Mouse (Mus musculus): ENCODE results near the gene Cyb5d1. TPM values are rescaled to one million over a fixed set of nuclear protein-coding genes. Genes with fewer than 3 reads are reported as not detected.

The Cyb5d1 gene
- polyA plus RNA-seq, 1 experiment: 26.6 TPM

DNA sequence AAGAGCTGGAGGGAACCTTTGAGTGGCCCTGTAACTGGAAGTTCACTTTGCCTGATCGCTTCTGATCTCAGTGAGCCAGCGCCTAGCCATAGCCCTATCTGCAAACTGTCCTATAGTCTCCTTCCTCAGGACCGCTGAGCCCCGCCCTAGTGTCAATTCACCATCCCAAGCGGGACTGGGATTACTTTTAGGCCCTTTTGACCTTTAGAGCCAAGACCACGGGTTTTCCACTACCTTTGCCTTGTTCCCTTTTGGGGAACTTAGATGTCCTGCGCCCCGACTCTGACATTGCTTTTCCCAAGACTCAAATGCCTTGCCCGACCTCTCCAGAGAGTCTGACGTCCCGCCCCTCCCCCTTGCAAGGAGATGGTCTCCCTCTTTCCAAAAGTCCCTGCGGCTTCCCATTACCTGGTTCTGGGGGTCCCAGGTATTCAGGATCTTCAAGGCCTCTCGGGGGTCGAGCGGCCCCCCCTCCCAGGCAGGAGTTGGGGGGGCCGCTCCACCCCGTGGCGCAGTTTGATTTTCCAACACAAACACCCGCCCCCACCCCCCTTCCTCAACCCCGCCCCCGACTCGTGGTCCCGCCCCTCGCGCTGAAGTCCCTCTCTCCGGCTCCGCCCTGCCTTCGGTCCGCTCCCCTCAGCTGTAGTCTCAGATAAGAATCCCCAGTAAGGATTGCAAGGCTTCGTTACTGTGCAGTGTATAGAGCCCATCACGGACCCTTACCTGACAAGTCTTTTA is 24.6 kb upstream of the Cyb5d1 start:
- 1% methylated on average over 31 of the region's 31 CpGs for WGBS

GRCm38 (mm10) chr11:69419443-69419812 is 24.0 kb upstream of the Cyb5d1 start:
- Histone ChIP-seq H3K4me1 (ENCODE audit: control insufficient read depth, insufficient read depth, low read length) (peaks cover 9% of the 10 kb centered on the region), H3K27ac (ENCODE audit: insufficient read depth, low read depth, low read length) (peak overlapping the region; percentile 82), H3K4me3 (ENCODE audit: insufficient read depth, low read depth, low read length) (peak overlapping the region; percentile 70), H3K27me3 (replicated peaks; ENCODE audit: control insufficient read depth, insufficient read depth, low read length) (no peaks in the 10 kb centered on the region), H3K36me3 (ENCODE audit: control insufficient read depth, insufficient read depth, low read length) (no peaks in the 10 kb centered on the region)
- TF ChIP-seq POLR2A (IDR thresholded peaks at IDR 0.05; ENCODE audit: low read depth, low read length) (no peak), CTCF (conservative IDR thresholded peaks at IDR 0.05; ENCODE audit: insufficient read depth, insufficient read length, low read depth, low read length) (peak; percentile 45)
- peak; percentile 43 for DNase-seq
- 1% methylated on average over 19 of the region's 19 CpGs for WGBS

More for the DNA sequence above, 24.6 kb upstream of the Cyb5d1 start:
- Histone ChIP-seq H3K27ac (ENCODE audit: insufficient read depth, low read depth, low read length) (peak overlapping the region; percentile 82), H3K36me3 (ENCODE audit: control insufficient read depth, insufficient read depth, low read length) (no peaks in the 10 kb centered on the region), H3K4me3 (ENCODE audit: insufficient read depth, low read depth, low read length) (peak overlapping the region; percentile 70), H3K4me1 (ENCODE audit: control insufficient read depth, insufficient read depth, low read length) (peaks cover 7% of the 10 kb centered on the region; the same call in 1 of the 2 replicates), H3K27me3 (replicated peaks; ENCODE audit: control insufficient read depth, insufficient read depth, low read length) (no peaks in the 10 kb centered on the region)
- peak; percentile 69 for DNase-seq
- TF ChIP-seq CTCF (conservative IDR thresholded peaks at IDR 0.05; ENCODE audit: insufficient read depth, insufficient read length, low read depth, low read length): no peak
- no peak for TF ChIP-seq POLR2A (IDR thresholded peaks at IDR 0.05; ENCODE audit: low read depth, low read length)

DNA sequence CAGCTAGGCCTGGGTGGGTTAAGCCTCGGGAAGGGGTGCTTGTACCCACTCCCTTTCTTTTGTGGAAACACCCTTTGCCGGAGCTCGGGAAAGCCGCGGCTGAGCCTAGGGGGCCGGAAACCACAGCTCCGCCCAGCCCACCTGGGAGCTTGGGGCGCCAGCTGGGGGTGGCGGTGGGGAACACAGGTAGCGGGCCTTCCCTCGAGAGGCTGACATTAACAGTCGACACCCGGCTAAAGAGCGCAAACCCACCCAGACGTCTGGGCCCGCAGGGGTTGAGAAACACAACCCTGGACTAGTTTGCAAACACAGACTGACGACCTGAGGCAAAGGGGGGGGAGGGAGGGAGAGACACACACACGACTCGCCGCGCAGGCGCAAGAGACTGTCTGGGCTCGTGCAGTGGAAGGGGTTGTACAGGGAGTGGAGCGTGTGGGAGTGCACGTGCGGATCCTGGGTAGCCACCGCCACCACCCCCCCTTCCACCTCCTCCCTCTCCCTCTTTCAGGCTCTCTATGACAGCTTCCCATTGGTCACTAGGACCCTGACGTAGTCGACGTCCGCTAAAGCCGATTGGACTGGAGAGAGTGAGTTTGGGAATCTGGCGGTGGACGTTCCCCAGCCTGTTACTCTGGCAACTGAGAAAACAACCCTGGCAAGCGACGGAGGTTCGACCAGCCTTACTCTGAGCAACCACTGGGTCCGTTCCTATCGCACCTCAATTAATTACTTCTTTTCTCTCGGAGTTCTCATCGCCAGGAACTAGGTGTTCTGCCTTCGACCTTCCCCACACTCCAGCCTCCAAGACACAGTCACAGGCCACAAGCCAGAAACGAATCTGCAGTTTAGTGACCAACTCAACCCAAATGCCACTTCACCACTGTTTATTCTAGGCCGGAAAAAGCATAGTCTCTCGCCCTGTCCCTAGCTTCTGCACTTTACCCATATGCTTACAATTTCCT is 23.3 kb upstream of the Cyb5d1 start:
- WGBS: under 1% methylated on average over 45 of the region's 45 CpGs
- H3K4me1 ChIP-seq (ENCODE audit: control insufficient read depth, insufficient read depth, low read length): peaks cover 16% of the 10 kb centered on the region
- TF ChIP-seq CTCF (conservative IDR thresholded peaks at IDR 0.05; ENCODE audit: insufficient read depth, insufficient read length, low read depth, low read length) (0 out of 2 replicates have a peak, but pooled peaks have one; percentile 17), POLR2A (IDR thresholded peaks at IDR 0.05; ENCODE audit: low read depth, low read length) (peak; percentile 32)
- peak; percentile 98 for DNase-seq
- H3K27ac ChIP-seq (ENCODE audit: insufficient read depth, low read depth, low read length): peak overlapping the region; percentile 98
- no peaks in the 10 kb centered on the region for H3K36me3 ChIP-seq (ENCODE audit: control insufficient read depth, insufficient read depth, low read length)
- H3K27me3 ChIP-seq (replicated peaks; ENCODE audit: control insufficient read depth, insufficient read depth, low read length): no peaks in the 10 kb centered on the region
- H3K4me3 ChIP-seq (ENCODE audit: insufficient read depth, low read depth, low read length): peak overlapping the region; percentile 70

GRCm38 (mm10) chr11:69417449-69418384 is 22.3 kb upstream of the Cyb5d1 start:
- under 1% methylated on average over 39 of the region's 39 CpGs for WGBS
- peak; percentile 99 for DNase-seq
- peak overlapping the region; percentile 98 for H3K27ac ChIP-seq (ENCODE audit: insufficient read depth, low read depth, low read length)
- peaks cover 26% of the 10 kb centered on the region for H3K4me1 ChIP-seq (ENCODE audit: control insufficient read depth, insufficient read depth, low read length)
- no peak for TF ChIP-seq CTCF (conservative IDR thresholded peaks at IDR 0.05; ENCODE audit: insufficient read depth, insufficient read length, low read depth, low read length)
- TF ChIP-seq POLR2A (IDR thresholded peaks at IDR 0.05; ENCODE audit: low read depth, low read length): peak; percentile 87
- H3K27me3 ChIP-seq (replicated peaks; ENCODE audit: control insufficient read depth, insufficient read depth, low read length): no peaks in the 10 kb centered on the region
- H3K4me3 ChIP-seq (ENCODE audit: insufficient read depth, low read depth, low read length): peak overlapping the region; percentile 67
- no peaks in the 10 kb centered on the region for H3K36me3 ChIP-seq (ENCODE audit: control insufficient read depth, insufficient read depth, low read length)

- DNase-seq: no peak
- H3K36me3 ChIP-seq (ENCODE audit: control insufficient read depth, insufficient read depth, low read length): no peaks in the 10 kb centered on the region
- whole genome bisulfite sequencing: 12% methylated on average over 8 of the region's 8 CpGs
- H3K4me1 ChIP-seq (ENCODE audit: control insufficient read depth, insufficient read depth, low read length): peaks cover 31% of the 10 kb centered on the region
- peak overlapping the region; percentile 67 for H3K4me3 ChIP-seq (ENCODE audit: insufficient read depth, low read depth, low read length)
- TF ChIP-seq CTCF (conservative IDR thresholded peaks at IDR 0.05; ENCODE audit: insufficient read depth, insufficient read length, low read depth, low read length): no peak
- TF ChIP-seq POLR2A (IDR thresholded peaks at IDR 0.05; ENCODE audit: low read depth, low read length): no peak
- peak overlapping the region; percentile 86 for H3K27ac ChIP-seq (ENCODE audit: insufficient read depth, low read depth, low read length)
- H3K27me3 ChIP-seq (replicated peaks; ENCODE audit: control insufficient read depth, insufficient read depth, low read length): no peaks in the 10 kb centered on the region
Observed at GRCm38 (mm10) chr11:69416921-69417448, 21.6 kb upstream of the Cyb5d1 start.

- TF ChIP-seq POLR2A (IDR thresholded peaks at IDR 0.05; ENCODE audit: low read depth, low read length): no peak
- no peak for TF ChIP-seq CTCF (conservative IDR thresholded peaks at IDR 0.05; ENCODE audit: insufficient read depth, insufficient read length, low read depth, low read length)
- H3K4me3 ChIP-seq (ENCODE audit: insufficient read depth, low read depth, low read length): no peak overlapping the region
Observed at GRCm38 (mm10) chr11:69416509-69416908, 21.1 kb upstream of the Cyb5d1 start.

More at GRCm38 (mm10) chr11:69416509-69416908, 21.1 kb upstream of the Cyb5d1 start:
- peaks cover 34% of the 10 kb centered on the region for H3K4me1 ChIP-seq (ENCODE audit: control insufficient read depth, insufficient read depth, low read length)
- no peaks in the 10 kb centered on the region for H3K36me3 ChIP-seq (ENCODE audit: control insufficient read depth, insufficient read depth, low read length)
- 4% methylated on average over 4 of the region's 4 CpGs for WGBS
- H3K27ac ChIP-seq (ENCODE audit: insufficient read depth, low read depth, low read length): peak overlapping the region; percentile 86; the same call in 1 of the 2 replicates
- H3K27me3 ChIP-seq (replicated peaks; ENCODE audit: control insufficient read depth, insufficient read depth, low read length): no peaks in the 10 kb centered on the region
- no peak for DNase-seq
